Mouse (Mus musculus): ENCODE measurements around the gene Dnajc9. TPM values are rescaled to one million over a fixed set of nuclear protein-coding genes. Genes with fewer than 3 reads are reported as not detected.
A peak's percentile ranks its signal among the peaks of the same experiment; 100 is the strongest.

The Dnajc9 gene
- 10 to 100 TPM; 11.9 to 13.4 TPM for total RNA-seq (2021)
- 7.2 and 8.2 TPM in 2 replicates for polyA plus RNA-seq (2012; rRNA removed)
- long read RNA-seq, transcript Dnajc9-201 (5 exons, 1,631 nt) = major isoform, 8 of 11 reads
- long read RNA-seq, partial matches to known transcripts = 3 of 11 reads
- long read RNA-seq, other reads (novel, unspliced or antisense) = 0 of 11 reads

GRCm38 (mm10) chr14:20388441-20389129 is at the start of gene Dnajc9:
Dnajc9 (minus strand) TSS chr14:20388910.
- H3K27me3 ChIP-seq (ENCODE audit: control insufficient read depth, insufficient read depth, low read length) = no peaks in the 10 kb centered on the region
- peaks cover 2% of the 10 kb centered on the region; the same call in 1 of the 2 replicates for H3K4me1 ChIP-seq (ENCODE audit: control insufficient read depth, insufficient read depth, low read length)
- DNase-seq = peak; percentile 96 to 98
- intact Hi-C loops (cut with DNase I) = loop anchor here (2.0 kb wide), 1 partner anchor 40 kb away; the partner anchor contains the start of genes Ecd and Fam149b
- peak within 1 kb of the TSS; percentile 74 for H3K9ac ChIP-seq (ENCODE audit: low read depth, low read length)
- H3K79me2 ChIP-seq (replicated peaks; ENCODE audit: control insufficient read depth, insufficient read depth, low read length) = peaks cover 2% of the 10 kb centered on the region; the same call in 1 of the 2 replicates
- under 1% methylated on average over 59 of the region's 59 CpGs for WGBS
- peak within 1 kb of the TSS; percentile 75 for H3K27ac ChIP-seq
- H3K4me3 ChIP-seq = peak within 1 kb of the TSS; percentile 90
- peaks cover 4% of the 10 kb centered on the region for H3K36me3 ChIP-seq (ENCODE audit: control insufficient read depth, insufficient read depth, low read length)
- TF ChIP-seq POLR2A (IDR thresholded peaks at IDR 0.05; ENCODE audit: insufficient read depth, low read depth, low read length) (peak; percentile 90), CTCF (IDR thresholded peaks at IDR 0.05) (peak; percentile 27; the same call in 1 of the 2 replicates), EP300 (IDR thresholded peaks at IDR 0.05; ENCODE audit: insufficient read depth, low read depth, low read length) (0 out of 2 replicates have a peak, but pooled peaks have one; percentile 51)

DNA sequence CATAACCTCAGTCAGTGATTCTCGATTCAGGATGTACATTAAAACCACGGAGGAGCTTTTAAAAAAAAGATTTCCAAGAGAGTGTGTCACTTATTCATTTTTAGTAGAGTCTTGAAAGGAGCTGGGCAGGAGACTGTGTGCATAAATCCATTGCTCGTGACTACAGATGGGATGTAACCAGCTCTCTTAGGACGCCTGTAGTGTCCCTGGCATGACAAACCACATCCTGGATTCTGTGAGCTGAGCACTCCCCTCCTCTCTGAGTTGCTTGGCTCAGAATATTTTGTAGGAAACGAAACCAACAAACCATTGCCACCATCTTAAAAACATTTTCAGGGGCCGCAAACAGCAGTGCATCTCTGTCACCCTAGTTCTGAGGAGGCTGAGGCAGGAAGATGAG is 48.3 kb upstream of the Dnajc9 start:
- Histone ChIP-seq H3K27me3 (ENCODE audit: control insufficient read depth, insufficient read depth, low read length) (no peaks in the 10 kb centered on the region), H3K9ac (ENCODE audit: low read depth, low read length) (no peak overlapping the region), H3K4me1 (ENCODE audit: control insufficient read depth, insufficient read depth, low read length) (no peaks in the 10 kb centered on the region), H3K4me3 (no peak overlapping the region), H3K79me2 (replicated peaks; ENCODE audit: control insufficient read depth, insufficient read depth, low read length) (no peaks in the 10 kb centered on the region), H3K36me3 (ENCODE audit: control insufficient read depth, insufficient read depth, low read length) (no peaks in the 10 kb centered on the region), H3K27ac (no peak overlapping the region)
- intact Hi-C loops (cut with DNase I) = no loop called here
- TF ChIP-seq EP300 (IDR thresholded peaks at IDR 0.05; ENCODE audit: insufficient read depth, low read depth, low read length) (no peak), CTCF (IDR thresholded peaks at IDR 0.05) (no peak)
- no peak for DNase-seq
- 65% methylated on average over 6 of the region's 6 CpGs for WGBS

DNA sequence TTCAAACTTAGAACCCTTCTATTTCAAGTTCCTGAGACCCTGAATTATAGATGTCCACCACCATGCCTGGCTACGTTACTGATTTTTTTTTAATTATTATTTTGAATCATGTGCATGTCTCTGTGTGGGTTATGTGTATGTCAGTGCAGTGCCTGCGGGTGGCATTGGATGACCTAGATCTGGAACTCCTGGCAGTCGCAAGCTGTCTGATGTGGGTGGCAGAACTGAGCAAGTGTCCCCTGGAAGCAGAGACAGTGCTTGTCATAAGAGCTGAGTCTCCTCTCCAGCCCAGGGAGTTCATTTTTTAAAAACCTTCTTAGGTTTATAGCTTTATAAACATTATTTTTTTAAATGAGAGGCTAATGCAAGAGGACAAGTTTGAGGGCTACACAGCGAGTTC is 43.7 kb upstream of the Dnajc9 start:
- intact Hi-C loops (cut with DNase I) = no loop called here
- no peak overlapping the region for H3K27ac ChIP-seq
- no peak overlapping the region for H3K9ac ChIP-seq (ENCODE audit: low read depth, low read length)
- no peaks in the 10 kb centered on the region for H3K79me2 ChIP-seq (replicated peaks; ENCODE audit: control insufficient read depth, insufficient read depth, low read length)
- 88% methylated on average over 4 of the region's 4 CpGs for WGBS
- no peak for TF ChIP-seq POLR2A (IDR thresholded peaks at IDR 0.05; ENCODE audit: insufficient read depth, low read depth, low read length)
- TF ChIP-seq EP300 (IDR thresholded peaks at IDR 0.05; ENCODE audit: insufficient read depth, low read depth, low read length) = no peak
- no peak for TF ChIP-seq CTCF (IDR thresholded peaks at IDR 0.05)
- DNase-seq = no peak
- no peaks in the 10 kb centered on the region for H3K4me1 ChIP-seq (ENCODE audit: control insufficient read depth, insufficient read depth, low read length)
- no peaks in the 10 kb centered on the region for H3K27me3 ChIP-seq (ENCODE audit: control insufficient read depth, insufficient read depth, low read length)
- no peak overlapping the region for H3K4me3 ChIP-seq
- H3K36me3 ChIP-seq (ENCODE audit: control insufficient read depth, insufficient read depth, low read length) = no peaks in the 10 kb centered on the region

DNA sequence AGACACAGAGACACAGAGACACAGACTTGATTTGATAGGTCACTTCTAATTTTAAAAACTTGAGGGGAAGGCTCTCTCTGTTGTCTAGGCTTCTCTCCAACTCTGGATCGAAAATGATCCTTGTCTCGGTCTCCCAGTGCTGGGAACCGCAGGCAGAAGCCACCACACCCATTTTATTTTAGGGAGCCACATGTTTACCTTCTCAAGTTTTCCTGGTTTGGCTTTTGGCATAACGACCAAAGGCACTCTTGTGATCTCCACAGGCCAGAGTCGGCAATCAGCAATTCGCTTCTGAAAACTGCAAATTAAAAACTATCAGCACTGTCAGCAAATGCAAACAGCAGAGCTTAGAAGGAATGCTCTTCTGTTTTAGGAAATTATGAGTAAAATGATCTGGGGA is 43.0 kb upstream of the Dnajc9 start:
- Histone ChIP-seq H3K9ac (ENCODE audit: low read depth, low read length) (no peak overlapping the region), H3K27ac (no peak overlapping the region), H3K4me1 (ENCODE audit: control insufficient read depth, insufficient read depth, low read length) (no peaks in the 10 kb centered on the region), H3K79me2 (replicated peaks; ENCODE audit: control insufficient read depth, insufficient read depth, low read length) (no peaks in the 10 kb centered on the region), H3K4me3 (no peak overlapping the region), H3K27me3 (ENCODE audit: control insufficient read depth, insufficient read depth, low read length) (no peaks in the 10 kb centered on the region), H3K36me3 (ENCODE audit: control insufficient read depth, insufficient read depth, low read length) (no peaks in the 10 kb centered on the region)
- intact Hi-C loops (cut with DNase I) = no loop called here
- no peak for TF ChIP-seq CTCF (IDR thresholded peaks at IDR 0.05)
- no peak for TF ChIP-seq POLR2A (IDR thresholded peaks at IDR 0.05; ENCODE audit: insufficient read depth, low read depth, low read length)
- no peak for TF ChIP-seq EP300 (IDR thresholded peaks at IDR 0.05; ENCODE audit: insufficient read depth, low read depth, low read length)
- DNase-seq = no peak
- 36% methylated on average over 6 of the region's 6 CpGs for WGBS

DNA sequence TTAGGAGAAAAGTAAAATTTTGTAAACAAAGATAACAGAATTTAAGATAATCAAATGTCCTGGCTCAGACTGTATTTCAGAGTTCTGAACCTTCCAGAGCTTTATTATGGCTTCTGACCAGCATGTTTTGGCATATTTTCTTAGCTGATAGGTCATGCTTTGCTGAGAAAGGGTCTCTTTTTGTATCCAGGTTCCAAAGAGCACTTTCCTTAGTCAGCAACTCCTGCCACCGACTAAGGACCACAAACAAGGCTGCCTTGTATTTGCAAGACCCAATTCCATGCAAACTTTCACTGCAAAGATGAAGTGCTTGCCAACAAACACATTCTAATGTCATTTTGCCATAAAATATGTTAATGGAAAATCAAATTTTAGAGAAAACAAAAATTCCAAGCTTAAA is 41.1 kb upstream of the Dnajc9 start:
- 29% methylated on average over 1 of the region's 1 CpGs for WGBS
- Histone ChIP-seq H3K4me3 (no peak overlapping the region), H3K27ac (no peak overlapping the region), H3K9ac (ENCODE audit: low read depth, low read length) (no peak overlapping the region), H3K4me1 (ENCODE audit: control insufficient read depth, insufficient read depth, low read length) (no peaks in the 10 kb centered on the region), H3K27me3 (ENCODE audit: control insufficient read depth, insufficient read depth, low read length) (no peaks in the 10 kb centered on the region), H3K36me3 (ENCODE audit: control insufficient read depth, insufficient read depth, low read length) (no peaks in the 10 kb centered on the region), H3K79me2 (replicated peaks; ENCODE audit: control insufficient read depth, insufficient read depth, low read length) (no peaks in the 10 kb centered on the region)
- TF ChIP-seq EP300 (IDR thresholded peaks at IDR 0.05; ENCODE audit: insufficient read depth, low read depth, low read length) (no peak), CTCF (IDR thresholded peaks at IDR 0.05) (no peak), POLR2A (IDR thresholded peaks at IDR 0.05; ENCODE audit: insufficient read depth, low read depth, low read length) (no peak)
- no peak for DNase-seq
- intact Hi-C loops (cut with DNase I) = no loop called here

DNA sequence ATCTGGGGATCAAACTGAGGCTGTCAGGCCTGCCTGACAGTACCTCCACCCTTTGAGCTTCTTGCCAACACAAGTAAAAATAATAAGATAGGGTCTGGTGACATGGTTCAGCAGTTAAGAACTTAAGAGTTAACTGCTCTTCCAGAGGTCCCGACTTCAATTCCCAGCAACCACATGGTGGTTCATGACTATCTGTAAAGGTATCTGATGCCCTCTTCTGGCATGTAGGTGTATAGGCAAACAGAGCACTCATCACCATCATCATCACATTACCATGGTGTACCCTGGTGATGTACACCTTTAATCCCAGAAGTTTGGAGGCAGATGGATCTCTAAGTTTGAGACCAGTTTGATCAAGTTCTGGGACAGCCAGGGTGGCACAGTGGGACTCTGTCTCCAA is 39.9 kb upstream of the Dnajc9 start:
- Histone ChIP-seq H3K4me1 (ENCODE audit: control insufficient read depth, insufficient read depth, low read length) (no peaks in the 10 kb centered on the region), H3K9ac (ENCODE audit: low read depth, low read length) (no peak overlapping the region), H3K36me3 (ENCODE audit: control insufficient read depth, insufficient read depth, low read length) (no peaks in the 10 kb centered on the region), H3K27me3 (ENCODE audit: control insufficient read depth, insufficient read depth, low read length) (no peaks in the 10 kb centered on the region), H3K79me2 (replicated peaks; ENCODE audit: control insufficient read depth, insufficient read depth, low read length) (no peaks in the 10 kb centered on the region), H3K27ac (no peak overlapping the region), H3K4me3 (no peak overlapping the region)
- no peak for DNase-seq
- 33% methylated on average over 1 of the region's 1 CpGs for WGBS
- intact Hi-C loops (cut with DNase I) = no loop called here
- TF ChIP-seq POLR2A (IDR thresholded peaks at IDR 0.05; ENCODE audit: insufficient read depth, low read depth, low read length) = no peak
- TF ChIP-seq CTCF (IDR thresholded peaks at IDR 0.05) = peak; percentile 22; the same call in 1 of the 2 replicates

Data from heart, adult 2 months (tissue).